Mouse (Mus musculus): ENCODE results near the gene Sytl5.
A peak's percentile ranks its signal among the peaks of the same experiment; 100 is the strongest.

Sytl5 gene

DNA sequence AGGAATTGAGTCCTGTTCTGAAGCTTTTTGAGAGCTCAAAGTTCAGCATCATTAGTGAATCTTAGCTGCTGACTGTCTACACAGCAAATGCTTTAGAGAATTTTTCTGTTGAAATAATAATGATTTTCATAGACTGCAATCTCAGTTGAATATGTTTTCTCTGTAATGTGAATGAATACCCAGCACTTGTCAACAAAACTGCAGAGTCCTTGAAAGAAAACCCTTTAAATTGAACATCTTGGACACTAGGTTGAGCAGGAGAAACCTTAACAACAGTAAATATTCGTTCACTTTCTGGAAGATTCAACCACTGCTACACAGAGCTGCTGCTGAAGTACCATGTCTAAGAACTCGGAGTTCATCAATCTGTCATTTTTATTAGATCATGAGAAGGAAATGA lies at the start of gene Sytl5:
Gene Sytl5 (plus strand): TSS at position 301 of the 400 bp plus-strand sequence.
- DNase-seq (ENCODE audit: low spot score): no peak

DNA sequence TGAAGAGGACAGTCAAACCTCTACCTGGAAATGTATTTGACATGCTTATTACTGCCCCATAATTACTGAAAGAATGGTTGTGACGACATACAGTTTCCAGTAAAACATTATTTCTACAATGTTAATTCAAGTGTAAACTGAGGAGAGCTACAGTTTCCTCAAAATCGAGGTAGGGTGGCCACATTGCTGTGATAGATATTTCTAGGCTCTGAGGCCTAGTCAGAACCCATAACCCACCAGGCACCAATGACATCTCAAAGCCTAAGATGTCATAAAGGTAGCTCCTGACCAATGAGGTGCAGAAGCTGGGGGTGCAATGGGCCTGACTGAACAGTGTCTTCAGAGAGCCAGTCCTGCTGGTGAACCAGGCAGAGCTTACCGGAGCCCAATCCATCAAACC lies 38.8 kb upstream of the Sytl5 start, which contains the start of gene Hypm:
Gene Hypm (plus strand): TSS at position 301 of the 400 bp plus-strand sequence.
- no peak for DNase-seq (ENCODE audit: low spot score)

DNA sequence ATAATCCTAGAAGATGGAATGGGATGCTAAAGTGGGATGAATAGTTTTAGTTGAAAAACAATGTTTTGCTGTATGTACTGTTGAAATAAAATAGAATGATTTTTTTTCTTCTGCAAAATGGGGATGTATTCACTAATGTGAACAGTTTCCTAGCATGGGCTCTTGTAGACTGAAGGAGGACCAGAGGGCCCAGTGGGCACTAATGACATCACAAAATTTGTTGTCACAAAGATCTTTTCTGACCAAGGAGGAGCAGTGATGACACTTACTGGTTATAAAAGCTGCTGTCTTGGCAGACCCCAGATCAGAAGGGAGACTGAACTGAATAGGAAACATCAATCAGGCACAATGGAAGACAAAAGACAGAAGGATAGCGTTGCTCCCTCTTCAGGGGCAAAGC lies 36.0 kb upstream of the Sytl5 start, which contains the start of gene H2al3:
Gene H2al3 (plus strand): TSS at position 301 of the 400 bp plus-strand sequence.
- no peak for DNase-seq (ENCODE audit: low spot score)

DNA sequence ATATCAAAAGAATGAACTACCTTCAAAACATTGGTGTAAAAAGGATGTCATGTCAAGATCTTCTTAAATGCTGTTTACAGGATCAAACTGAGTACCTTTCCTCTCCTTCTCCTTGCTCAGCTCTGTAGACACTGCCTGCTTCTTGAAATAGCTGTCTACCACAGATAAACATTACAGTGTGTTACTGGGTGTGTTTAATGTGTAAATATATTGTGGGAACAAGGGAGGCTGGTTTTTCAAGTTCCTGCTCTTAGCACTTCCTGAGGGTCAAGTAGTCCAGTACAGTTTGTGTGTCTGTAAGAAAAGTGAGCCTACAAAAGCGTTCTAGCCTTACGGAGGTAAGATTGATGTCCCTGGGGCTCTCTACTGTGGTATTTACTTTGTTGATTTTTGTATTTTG lies 23.6 kb upstream of the Sytl5 start:
- DNase-seq (ENCODE audit: low spot score): no peak

DNA sequence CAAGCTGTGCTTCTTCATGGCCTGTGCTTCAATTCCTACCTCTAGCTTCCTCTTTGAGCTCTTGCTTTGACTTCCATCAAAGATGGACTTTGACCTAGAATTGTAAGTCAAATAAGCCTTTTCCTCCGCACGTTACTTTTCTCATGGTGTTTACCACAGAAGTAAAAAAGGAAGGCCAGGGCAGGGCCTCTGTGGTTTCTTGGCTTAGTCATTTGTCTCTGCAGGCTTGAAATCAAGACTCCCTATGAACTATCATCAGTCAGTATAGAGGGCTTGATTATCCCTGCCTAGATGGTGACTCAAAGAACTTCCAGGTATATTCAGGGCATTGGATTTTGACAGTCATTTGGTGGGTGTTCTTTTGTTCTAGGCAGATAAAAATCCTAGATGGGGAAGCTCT lies 9.9 kb upstream of the Sytl5 start:
- DNase-seq (ENCODE audit: low spot score): no peak

DNA sequence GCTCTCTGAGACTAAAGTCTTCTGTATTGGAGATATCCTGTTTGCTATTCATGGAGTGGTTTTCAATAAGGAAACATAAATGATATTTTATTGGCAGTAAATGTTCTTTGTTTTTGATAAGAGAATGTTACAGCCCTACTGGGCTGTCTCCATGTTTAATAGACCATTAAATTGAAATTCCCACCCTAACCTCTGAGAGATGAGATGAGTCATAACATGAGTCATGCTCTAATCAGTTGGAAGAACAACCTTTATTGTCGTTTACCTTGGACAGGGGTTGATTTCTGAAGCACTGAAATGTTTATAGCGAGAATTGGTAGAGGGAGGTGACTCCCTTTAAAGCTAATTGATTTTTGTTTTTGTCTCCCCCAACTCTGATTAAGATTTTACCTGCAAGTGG lies 24.1 kb downstream of the Sytl5 start:
- no peak for DNase-seq (ENCODE audit: low spot score)

DNA sequence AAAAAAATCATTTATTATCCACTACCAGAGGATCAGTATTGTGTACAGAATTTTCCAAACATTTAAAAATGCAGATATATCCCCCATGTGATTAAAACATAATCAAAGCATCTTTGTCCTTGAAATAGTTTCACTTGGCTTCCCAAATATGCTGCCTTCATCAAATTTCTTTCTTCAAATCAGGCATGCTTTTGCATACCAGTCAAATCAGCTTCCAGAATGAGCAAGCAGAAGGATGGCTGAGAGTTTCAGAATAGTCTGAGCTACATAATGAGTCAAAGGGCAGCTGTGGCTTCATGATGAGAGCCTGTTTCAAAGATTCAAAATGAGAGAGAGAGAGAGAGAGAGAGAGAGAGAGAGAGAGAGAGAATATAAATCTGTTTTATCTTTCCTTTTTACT lies 48.4 kb downstream of the Sytl5 start:
- DNase-seq (ENCODE audit: low spot score): no peak

DNA sequence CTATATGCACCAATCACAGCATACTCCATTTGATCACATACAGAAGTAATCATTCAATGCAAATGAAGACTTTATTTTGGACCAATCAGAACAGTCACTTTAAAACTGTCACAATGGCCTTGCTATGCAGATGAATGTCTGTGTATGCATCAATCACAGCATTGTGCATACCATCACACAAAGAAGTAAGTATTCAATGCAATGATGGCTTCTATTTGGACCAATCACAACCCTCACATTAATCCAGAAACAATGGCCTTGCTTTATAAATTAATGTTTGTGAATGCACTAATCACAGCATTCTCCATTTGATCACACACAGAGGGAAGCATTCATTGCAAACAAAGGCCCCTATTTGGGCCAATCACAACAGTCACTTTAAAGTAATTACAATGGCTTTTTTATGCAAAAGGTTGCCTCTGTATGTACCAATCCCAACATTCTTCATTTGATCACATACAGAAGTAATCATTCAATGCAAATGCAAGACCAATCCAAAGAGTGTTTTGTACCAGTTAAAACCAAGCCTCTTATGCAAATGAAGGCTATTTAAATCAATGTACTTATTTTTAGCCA lies 98.8 kb downstream of the Sytl5 start:
- DNase-seq (ENCODE audit: low spot score): no peak

DNA sequence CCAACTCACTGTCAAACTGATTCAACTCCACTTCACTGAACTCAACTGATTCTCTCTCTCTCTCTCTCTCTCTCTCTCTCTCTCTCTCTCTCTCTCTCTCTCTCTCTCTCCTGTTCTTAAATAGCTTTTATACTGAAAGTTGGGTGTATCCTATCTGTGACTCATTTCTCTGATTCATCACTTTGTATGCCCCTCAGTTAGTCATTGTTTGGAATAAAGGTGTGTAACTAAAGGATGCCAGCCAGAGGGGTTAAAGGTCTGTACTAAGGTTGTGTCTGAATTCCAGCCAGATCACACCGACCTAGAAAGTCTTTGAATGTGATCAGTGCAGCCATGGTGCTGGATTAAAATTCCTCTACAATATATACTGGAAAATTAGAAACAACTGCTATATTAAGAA lies 115.3 kb downstream of the Sytl5 start:
- DNase-seq (ENCODE audit: low spot score): no peak

DNA sequence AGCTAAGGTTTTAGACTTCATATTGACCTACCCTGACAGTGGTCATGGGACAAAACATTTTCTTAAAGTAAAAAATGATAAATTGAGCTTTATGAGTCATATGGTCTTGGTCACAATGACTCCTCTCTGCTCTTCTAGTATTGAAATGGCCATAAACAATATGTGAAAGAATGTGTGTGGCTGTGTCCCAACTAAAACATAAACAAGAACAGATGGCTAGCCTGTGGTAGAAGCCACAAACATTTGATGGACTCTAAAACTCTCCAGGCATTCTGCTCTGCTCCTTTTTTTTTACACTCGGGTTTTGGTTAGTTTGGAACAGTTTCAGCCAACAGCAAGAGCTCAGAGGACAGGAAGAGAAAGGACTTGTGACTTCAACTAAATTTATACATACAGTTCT lies 120.5 kb downstream of the Sytl5 start:
- DNase-seq (ENCODE audit: low spot score): no peak

DNA sequence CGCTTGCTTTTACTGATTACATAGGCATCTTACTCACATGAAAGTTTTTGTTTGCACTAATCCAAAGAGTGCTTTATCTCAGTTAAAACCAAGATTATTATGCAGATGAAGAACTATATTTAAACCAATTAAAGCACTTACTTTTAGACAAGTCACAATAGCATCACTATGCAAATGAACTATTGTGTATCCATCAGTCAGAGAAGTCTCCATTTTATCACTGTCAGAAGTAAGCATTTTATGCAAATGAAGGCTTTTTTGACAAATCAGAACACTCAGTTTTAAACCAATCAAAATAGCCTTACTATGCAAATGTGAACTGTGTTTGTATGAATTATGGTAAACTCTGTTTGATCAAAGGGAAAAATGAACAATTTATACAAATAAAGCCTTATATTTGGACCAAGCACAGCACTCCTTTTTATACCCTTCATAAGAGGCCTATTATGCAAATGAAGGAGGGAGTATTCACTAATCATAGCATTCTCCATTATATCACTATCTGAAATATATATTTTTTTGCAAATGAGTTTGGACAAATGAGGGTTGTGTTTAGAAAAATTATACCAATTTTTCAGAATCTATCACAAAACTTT lies 122.4 kb downstream of the Sytl5 start:
- no peak for DNase-seq (ENCODE audit: low spot score)

DNA sequence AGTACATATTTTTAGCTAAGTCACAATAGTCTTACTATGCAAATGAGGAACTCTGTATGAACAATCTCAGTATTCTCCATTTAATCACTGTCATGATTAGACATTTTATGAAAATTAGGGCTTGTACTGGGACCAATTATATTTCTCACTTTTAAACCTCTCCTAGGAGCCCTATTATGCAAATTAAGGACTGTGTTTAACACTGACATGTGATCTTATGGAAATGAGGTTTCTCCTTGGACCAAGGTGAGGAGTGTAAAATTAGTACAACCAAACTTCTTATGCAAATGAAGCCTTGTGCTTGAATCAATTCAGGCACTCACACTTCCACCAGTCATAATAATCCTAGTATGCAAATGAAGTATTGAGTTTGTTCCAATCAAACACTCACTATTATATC lies 124.8 kb downstream of the Sytl5 start:
- DNase-seq (ENCODE audit: low spot score): no peak

DNA sequence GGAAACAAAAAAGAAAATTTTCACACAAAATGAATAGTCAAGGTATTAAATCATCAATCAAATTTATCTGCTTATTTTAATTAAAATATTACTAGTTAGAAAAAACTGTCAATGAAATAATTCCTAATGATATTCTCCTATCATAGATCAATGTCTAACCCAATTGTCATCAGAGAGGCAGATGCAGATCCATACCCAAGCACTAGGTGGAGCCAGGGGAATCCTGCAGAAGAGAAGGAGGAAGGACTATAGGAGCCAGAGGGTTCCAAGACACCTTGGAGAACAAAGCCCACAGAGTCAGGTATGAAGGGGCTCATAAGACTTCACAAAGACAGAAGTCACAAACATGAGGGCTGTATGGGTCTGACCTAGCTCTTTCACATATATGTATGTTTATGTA lies 149.2 kb downstream of the Sytl5 start:
- peak; percentile 3 for DNase-seq (ENCODE audit: low spot score)
